Mouse (Mus musculus) stomach, embryonic 15.5 days (tissue): ENCODE measurements at regions not wholly inside any gene's neighbourhood (a gene's known extent, or its start where the extent isn't known, plus 50 kb on each side); places are given as distances from the start of the nearest gene placed in this dataset.

Experiments used
- ATAC-seq: fragments of 200-750 bp; cut with Nextera tagmentation; 2 replicates; pipeline ENCODE4 v1.8.0; 2017; ENCODE audit warnings: low read depth, moderate number of reproducible peaks, moderate TSS enrichment; ENCODE audit not compliant: insufficient read depth, low FRiP score
- H3K27ac ChIP-seq: fragments of 300-500 bp; sonication (generic); 2 replicates; pipeline ENCODE4 v1.5.1; 2015; ENCODE audit warnings: mild to moderate bottlenecking, inconsistent platforms
- H3K27me3 ChIP-seq: fragments of 300-500 bp; sonication (generic); replicated peaks from 2 replicates; pipeline ENCODE4 v1.6.1; 2015; ENCODE audit warnings: inconsistent platforms
- H3K36me3 ChIP-seq: fragments of 300-500 bp; sonication (generic); 2 replicates; pipeline ENCODE4 v1.6.1; 2015; ENCODE audit warnings: inconsistent platforms
- H3K4me1 ChIP-seq: fragments of 300-500 bp; sonication (generic); 2 replicates; pipeline ENCODE4 v1.6.1; 2015; ENCODE audit warnings: inconsistent platforms
- H3K4me2 ChIP-seq: fragments of 300-500 bp; sonication (generic); 2 replicates; pipeline ENCODE4 v1.6.1; 2015; ENCODE audit warnings: mild to moderate bottlenecking, inconsistent platforms
- H3K4me3 ChIP-seq: fragments of 300-500 bp; sonication (generic); replicated peaks from 2 replicates; pipeline ENCODE4 v1.5.1; 2015; ENCODE audit warnings: inconsistent platforms
- H3K9ac ChIP-seq: fragments of 300-500 bp; sonication (generic); 2 replicates; pipeline ENCODE4 v1.6.1; 2015; ENCODE audit warnings: inconsistent platforms
- H3K9me3 ChIP-seq: fragments of 300-500 bp; sonication (generic); 2 replicates; pipeline ENCODE4 v1.6.1; 2016; ENCODE audit warnings: inconsistent platforms
- WGBS: fragments of 180-500 bp; shearing (Covaris S2); methylation state at CpG from one replicate; pipeline ENCODE4 v1.1.7; 2015; 5-methylcytosine and 5-hydroxymethylcytosine counted together

GRCm38 (mm10) chr1:190397811-190398210 lies 227.3 kb upstream of the Prox1 start:
- Histone ChIP-seq H3K4me3 (no peak overlapping the region), H3K4me1 (0 out of 2 replicates have a peak, but pooled peaks cover 2% of the 10 kb centered on the region), H3K36me3 (no peaks in the 10 kb centered on the region), H3K4me2 (no peak overlapping the region), H3K27me3 (no peaks in the 10 kb centered on the region), H3K9me3 (no peaks in the 10 kb centered on the region), H3K27ac (no peak overlapping the region), H3K9ac (no peak overlapping the region)
- no peak; the same call in 1 of the 2 replicates for ATAC-seq
- WGBS: 40% methylated on average over 2 of the region's 2 CpGs

GRCm38 (mm10) chr1:190393061-190393460 lies 222.5 kb upstream of the Prox1 start:
- H3K4me1 ChIP-seq: 0 out of 2 replicates have a peak, but pooled peaks cover 2% of the 10 kb centered on the region
- no peaks in the 10 kb centered on the region for H3K9me3 ChIP-seq
- no peak for ATAC-seq
- H3K27me3 ChIP-seq: no peaks in the 10 kb centered on the region
- H3K4me2 ChIP-seq: no peak overlapping the region
- H3K4me3 ChIP-seq: no peak overlapping the region
- no peaks in the 10 kb centered on the region for H3K36me3 ChIP-seq
- no peak overlapping the region for H3K27ac ChIP-seq
- WGBS: 31% methylated on average over 6 of the region's 6 CpGs
- H3K9ac ChIP-seq: no peak overlapping the region

GRCm38 (mm10) chr1:190388853-190389252 lies 218.3 kb upstream of the Prox1 start:
- H3K27me3 ChIP-seq: no peaks in the 10 kb centered on the region

GRCm38 (mm10) chr1:190384555-190384954 lies 214.0 kb upstream of the Prox1 start:
- Histone ChIP-seq H3K4me1 (no peaks in the 10 kb centered on the region), H3K27me3 (no peaks in the 10 kb centered on the region), H3K27ac (no peak overlapping the region), H3K9me3 (no peaks in the 10 kb centered on the region), H3K4me3 (no peak overlapping the region), H3K9ac (no peak overlapping the region), H3K36me3 (no peaks in the 10 kb centered on the region), H3K4me2 (no peak overlapping the region)
- 80% methylated on average over 12 of the region's 12 CpGs for WGBS
- ATAC-seq: no peak

More at GRCm38 (mm10) chr1:190388853-190389252, 218.3 kb upstream of the Prox1 start:
- H3K4me1 ChIP-seq: 0 out of 2 replicates have a peak, but pooled peaks cover 2% of the 10 kb centered on the region
- no peak overlapping the region for H3K4me2 ChIP-seq
- 78% methylated on average over 4 of the region's 4 CpGs for WGBS
- no peak for ATAC-seq
- H3K9ac ChIP-seq: no peak overlapping the region
- H3K27ac ChIP-seq: no peak overlapping the region
- no peaks in the 10 kb centered on the region for H3K9me3 ChIP-seq
- no peak overlapping the region for H3K4me3 ChIP-seq
- H3K36me3 ChIP-seq: no peaks in the 10 kb centered on the region

GRCm38 (mm10) chr1:190383256-190383838 lies 212.8 kb upstream of the Prox1 start:
- Histone ChIP-seq H3K27ac (no peak overlapping the region), H3K4me2 (no peak overlapping the region), H3K9me3 (no peaks in the 10 kb centered on the region), H3K36me3 (no peaks in the 10 kb centered on the region), H3K27me3 (no peaks in the 10 kb centered on the region), H3K9ac (no peak overlapping the region), H3K4me1 (no peaks in the 10 kb centered on the region), H3K4me3 (no peak overlapping the region)
- 72% methylated on average over 10 of the region's 10 CpGs for WGBS
- no peak for ATAC-seq

- no peak for ATAC-seq
- 58% methylated on average over 10 of the region's 10 CpGs for WGBS
- no peaks in the 10 kb centered on the region for H3K4me1 ChIP-seq
- no peak overlapping the region for H3K4me2 ChIP-seq
- H3K36me3 ChIP-seq: no peaks in the 10 kb centered on the region
- H3K9ac ChIP-seq: no peak overlapping the region
- H3K4me3 ChIP-seq: no peak overlapping the region
- no peaks in the 10 kb centered on the region for H3K27me3 ChIP-seq
- no peaks in the 10 kb centered on the region for H3K9me3 ChIP-seq
- H3K27ac ChIP-seq: no peak overlapping the region
These were observed 209.6 kb upstream of the Prox1 start for GRCm38 (mm10) chr1:190380151-190380550.

- no peak overlapping the region for H3K9ac ChIP-seq
- 66% methylated on average over 22 of the region's 22 CpGs for WGBS
- no peak for ATAC-seq
- H3K4me1 ChIP-seq: no peaks in the 10 kb centered on the region
- H3K27ac ChIP-seq: no peak overlapping the region
- no peaks in the 10 kb centered on the region for H3K9me3 ChIP-seq
- no peak overlapping the region for H3K4me3 ChIP-seq
- no peak overlapping the region for H3K4me2 ChIP-seq
- no peaks in the 10 kb centered on the region for H3K36me3 ChIP-seq
- no peaks in the 10 kb centered on the region for H3K27me3 ChIP-seq
These were observed 204.8 kb upstream of the Prox1 start for GRCm38 (mm10) chr1:190375160-190375880.

GRCm38 (mm10) chr1:190374270-190374669 lies 203.8 kb upstream of the Prox1 start:
- H3K36me3 ChIP-seq: no peaks in the 10 kb centered on the region
- H3K4me1 ChIP-seq: no peaks in the 10 kb centered on the region
- ATAC-seq: peak; percentile 58; the same call in 1 of the 2 replicates
- H3K9me3 ChIP-seq: no peaks in the 10 kb centered on the region
- no peak overlapping the region for H3K4me2 ChIP-seq
- no peak overlapping the region for H3K4me3 ChIP-seq
- H3K27me3 ChIP-seq: no peaks in the 10 kb centered on the region
- no peak overlapping the region for H3K9ac ChIP-seq
- 46% methylated on average over 3 of the region's 3 CpGs for WGBS
- no peak overlapping the region for H3K27ac ChIP-seq

- Histone ChIP-seq H3K27ac (no peak overlapping the region), H3K4me3 (no peak overlapping the region), H3K4me1 (no peaks in the 10 kb centered on the region), H3K27me3 (no peaks in the 10 kb centered on the region), H3K9ac (no peak overlapping the region), H3K9me3 (no peaks in the 10 kb centered on the region), H3K4me2 (no peak overlapping the region), H3K36me3 (no peaks in the 10 kb centered on the region)
- WGBS: 58% methylated on average over 8 of the region's 8 CpGs
- ATAC-seq: no peak
These were observed 196.1 kb upstream of the Prox1 start for GRCm38 (mm10) chr1:190366631-190367030.

- no peak for ATAC-seq
- Histone ChIP-seq H3K9ac (no peak overlapping the region), H3K4me2 (no peak overlapping the region), H3K4me3 (no peak overlapping the region), H3K27me3 (no peaks in the 10 kb centered on the region), H3K36me3 (no peaks in the 10 kb centered on the region), H3K9me3 (no peaks in the 10 kb centered on the region), H3K27ac (no peak overlapping the region), H3K4me1 (no peaks in the 10 kb centered on the region)
- 83% methylated on average over 11 of the region's 11 CpGs for WGBS
These were observed 194.6 kb upstream of the Prox1 start for GRCm38 (mm10) chr1:190365126-190365525.

- Histone ChIP-seq H3K36me3 (no peaks in the 10 kb centered on the region), H3K9ac (no peak overlapping the region), H3K4me3 (no peak overlapping the region), H3K4me2 (no peak overlapping the region), H3K4me1 (no peaks in the 10 kb centered on the region), H3K27me3 (no peaks in the 10 kb centered on the region), H3K27ac (no peak overlapping the region), H3K9me3 (no peaks in the 10 kb centered on the region)
- ATAC-seq: no peak
- WGBS: 86% methylated on average over 5 of the region's 5 CpGs
These were observed 190.1 kb upstream of the Prox1 start for GRCm38 (mm10) chr1:190360661-190361060.

GRCm38 (mm10) chr1:190357779-190358178 lies 187.3 kb upstream of the Prox1 start:
- WGBS: 53% methylated on average over 5 of the region's 5 CpGs
- Histone ChIP-seq H3K27me3 (no peaks in the 10 kb centered on the region), H3K9me3 (no peaks in the 10 kb centered on the region), H3K27ac (no peak overlapping the region), H3K9ac (no peak overlapping the region), H3K4me1 (no peaks in the 10 kb centered on the region), H3K4me2 (no peak overlapping the region), H3K4me3 (no peak overlapping the region), H3K36me3 (no peaks in the 10 kb centered on the region)
- ATAC-seq: no peak
